Mouse (Mus musculus): ENCODE data around the gene Arsa. TPM values are rescaled to one million over a fixed set of nuclear protein-coding genes. Genes with fewer than 3 reads are reported as not detected.
"Not testable (repeated sequence)": the region's sequence is repeated elsewhere in the genome, so short reads cannot be mapped to it uniquely, and the experiment has no call there.

The Arsa gene
- total RNA-seq, 2 experiments from 2014 or later = 4.2 to 4.9 TPM

GRCm38 (mm10) chr15:89454857-89455256 lies 22.4 kb downstream of the Arsa start:
- no peak for DNase-seq

DNA sequence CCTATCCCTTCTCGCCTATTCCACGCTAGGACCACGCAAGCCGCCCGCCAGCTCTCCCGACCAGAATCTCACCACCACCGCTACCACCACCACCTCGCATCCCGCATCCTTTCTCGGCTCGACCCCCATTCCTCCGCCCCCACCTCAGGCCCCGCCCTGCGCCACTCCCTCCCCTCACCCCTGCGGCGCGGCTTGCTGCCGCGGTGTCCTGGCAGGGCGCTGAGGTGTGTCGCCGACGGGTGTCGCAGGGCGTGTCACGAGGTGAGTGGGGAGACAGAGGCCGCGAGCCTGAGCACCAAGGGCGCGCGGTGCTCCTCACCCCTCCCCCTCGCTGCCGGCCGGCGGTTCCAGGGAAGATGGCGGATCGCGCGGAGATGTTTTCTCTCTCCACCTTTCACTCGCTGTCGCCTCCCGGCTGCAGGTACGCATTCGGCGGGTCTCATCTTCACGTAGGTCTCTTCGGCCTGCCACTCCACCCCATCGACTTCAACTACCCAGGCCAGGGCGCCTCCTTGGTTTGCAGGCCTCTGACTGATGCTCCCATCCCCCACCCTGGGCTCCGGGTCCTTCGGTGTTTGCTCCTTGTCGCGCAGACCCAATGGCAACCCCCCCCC lies 23.3 kb downstream of the Arsa start, which contains the start of gene Mapk8ip2:
TSS of gene Mapk8ip2 (plus strand) at position 49 of the 614 bp plus-strand sequence.
- no peak for DNase-seq

DNA sequence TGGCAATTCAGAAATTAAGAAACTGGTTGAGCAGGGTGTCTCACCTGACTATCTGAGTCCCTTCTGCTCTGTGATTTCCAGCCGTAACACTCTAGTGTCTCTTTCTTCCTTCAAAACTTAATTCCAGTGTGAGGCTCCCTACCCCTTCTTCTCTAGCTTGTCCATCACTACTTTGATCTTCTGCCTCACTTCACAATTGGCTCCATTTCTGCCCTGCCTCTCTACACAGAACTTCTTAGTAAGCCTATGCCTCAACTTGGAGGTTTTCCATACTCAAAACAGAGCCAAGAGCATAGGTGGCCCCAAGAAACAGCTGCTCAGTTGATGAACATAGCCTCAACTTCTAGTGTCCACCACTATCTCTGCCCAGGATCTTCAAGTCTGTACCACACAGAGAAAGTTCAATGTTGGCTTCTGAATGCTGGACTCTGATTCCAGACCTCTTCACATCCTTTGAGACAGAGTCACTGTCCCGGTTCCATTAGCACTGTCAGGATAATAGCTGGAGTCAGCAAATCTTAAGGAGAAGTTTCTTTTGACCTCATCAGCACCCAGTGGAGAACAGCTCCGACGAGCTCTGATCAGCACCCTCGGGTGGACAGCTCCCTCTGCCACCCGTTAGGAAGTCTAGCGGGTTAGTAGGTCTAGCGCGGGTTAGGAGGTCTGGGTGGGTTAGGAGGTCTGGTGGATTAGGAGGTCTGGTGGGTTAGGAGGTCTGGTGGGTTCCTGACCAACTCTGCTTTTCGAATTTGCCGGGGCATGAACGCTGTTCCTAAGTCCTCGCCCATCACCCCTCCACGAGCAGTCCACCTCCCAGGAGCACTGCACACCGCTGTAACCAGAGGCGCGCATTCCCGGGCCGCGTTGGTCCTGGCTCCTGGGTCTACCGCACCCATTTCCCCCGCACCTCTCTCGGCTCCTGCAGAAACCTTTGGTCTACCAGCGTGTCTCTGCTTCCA lies 24.0 kb downstream of the Arsa start:
- no peak for DNase-seq

DNA sequence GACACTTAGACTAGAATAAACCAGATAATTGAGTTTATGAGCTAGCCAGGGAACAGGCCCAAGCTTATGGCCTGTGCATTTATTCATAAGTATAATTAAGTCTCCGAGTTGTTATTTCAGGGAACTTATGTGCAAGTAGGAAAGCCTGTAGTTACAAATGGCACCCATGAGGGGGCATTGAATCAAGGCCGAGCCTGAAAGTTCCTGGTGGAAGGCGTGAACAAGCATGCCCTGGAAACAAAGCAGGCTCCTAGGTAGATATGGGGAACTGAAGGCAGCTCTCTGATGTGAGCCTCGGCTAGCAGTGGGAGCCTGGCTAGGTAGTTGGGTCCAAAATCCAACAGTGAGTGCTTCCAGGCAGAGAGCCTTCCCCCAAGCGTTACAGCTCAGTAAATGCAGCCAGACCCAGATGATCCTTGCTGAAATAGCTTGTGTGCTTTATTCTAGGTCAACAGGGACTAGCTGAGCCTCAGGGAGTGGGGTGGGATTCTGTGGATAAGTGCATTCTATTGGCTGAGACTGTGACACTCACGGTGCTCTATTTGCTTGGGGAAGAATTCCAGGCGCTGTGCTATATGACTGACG lies 34.6 kb downstream of the Arsa start:
- no peak for DNase-seq

- DNase-seq = no peak
Measured at GRCm38 (mm10) chr15:89435878-89436277, 41.3 kb downstream of the Arsa start.

GRCm38 (mm10) chr15:89434136-89434535 lies 43.1 kb downstream of the Arsa start:
- DNase-seq = no peak

DNA sequence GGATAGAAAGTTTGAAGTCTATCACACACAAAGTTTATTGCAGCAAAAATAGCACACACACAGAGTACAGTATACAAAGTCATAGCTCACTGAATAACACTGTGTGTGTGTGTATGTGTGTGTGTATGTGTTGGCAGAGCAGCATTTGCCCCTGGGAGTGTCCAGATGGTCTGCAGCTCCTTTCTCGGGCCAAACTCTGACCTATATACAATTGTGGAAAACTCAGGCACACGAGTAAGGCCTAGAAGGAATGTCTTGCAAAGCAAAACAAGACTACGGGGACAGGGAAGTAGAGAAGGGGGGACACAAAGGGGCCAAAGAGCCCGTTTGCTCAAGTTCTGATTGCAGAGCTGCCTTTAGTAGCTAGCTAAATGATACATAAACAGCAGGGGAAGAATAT lies 44.3 kb downstream of the Arsa start:
- no peak for DNase-seq

- DNase-seq = no peak
Measured at GRCm38 (mm10) chr15:89431806-89432205, 45.4 kb downstream of the Arsa start.

DNA sequence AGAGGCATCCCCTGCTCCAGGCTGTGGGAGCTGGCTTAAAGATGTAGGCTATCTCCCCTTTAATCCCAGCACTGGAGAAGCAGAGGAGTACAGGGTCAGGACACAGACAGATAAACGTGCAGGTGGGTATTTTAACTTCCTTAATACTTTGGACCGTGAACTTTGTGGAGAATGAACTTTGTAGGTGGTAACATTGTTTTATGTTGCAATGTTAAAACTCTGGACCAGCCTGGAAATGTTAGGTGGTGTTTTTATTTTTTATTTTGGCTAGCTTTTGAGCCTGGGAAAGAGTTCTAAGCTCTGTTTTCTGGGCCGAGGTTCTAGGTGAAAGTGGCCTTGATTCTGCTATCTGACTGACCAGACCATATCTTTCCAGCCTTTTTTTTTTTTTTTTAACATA lies 46.0 kb downstream of the Arsa start:
- no peak for DNase-seq

DNA sequence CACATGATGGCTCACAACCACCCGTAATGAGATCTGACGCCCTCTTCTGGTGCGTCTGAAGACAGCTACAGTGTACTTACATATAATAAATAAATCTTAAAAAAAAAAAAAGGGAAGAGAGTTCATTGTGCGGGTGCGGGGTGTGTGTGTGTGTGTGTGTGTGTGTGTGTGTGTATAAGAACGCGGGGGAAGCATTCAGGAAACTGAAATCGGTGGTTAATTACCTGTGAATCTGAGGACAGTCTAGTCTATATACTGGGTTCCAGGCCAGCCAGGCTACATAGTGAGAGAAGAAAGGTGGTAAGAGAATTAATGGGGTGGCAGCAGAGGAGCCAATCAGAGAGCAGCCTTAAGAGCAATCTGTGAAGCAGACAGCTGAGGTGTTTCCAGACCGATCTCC lies 46.5 kb downstream of the Arsa start:
- not testable (repeated sequence) for DNase-seq

DNA sequence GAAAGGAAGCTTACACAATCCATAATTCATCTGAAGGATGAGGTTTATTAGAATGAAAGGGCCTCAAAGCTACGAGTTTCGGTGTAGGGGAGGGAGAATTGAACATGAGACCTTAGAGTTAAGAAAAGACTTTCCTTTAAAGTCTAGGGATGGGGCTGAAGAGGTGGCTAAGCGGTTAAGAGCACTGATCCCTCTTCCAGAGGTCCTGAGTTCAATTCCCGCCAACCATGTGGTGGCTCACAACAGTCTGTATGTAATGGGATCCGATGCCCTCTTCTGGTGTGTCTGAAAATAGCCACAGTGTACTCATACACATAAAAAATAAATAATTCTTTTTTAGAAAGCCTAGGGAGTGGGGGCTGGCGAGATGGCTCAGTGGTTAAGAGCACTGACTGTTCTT lies 46.9 kb downstream of the Arsa start:
- DNase-seq = no peak

DNA sequence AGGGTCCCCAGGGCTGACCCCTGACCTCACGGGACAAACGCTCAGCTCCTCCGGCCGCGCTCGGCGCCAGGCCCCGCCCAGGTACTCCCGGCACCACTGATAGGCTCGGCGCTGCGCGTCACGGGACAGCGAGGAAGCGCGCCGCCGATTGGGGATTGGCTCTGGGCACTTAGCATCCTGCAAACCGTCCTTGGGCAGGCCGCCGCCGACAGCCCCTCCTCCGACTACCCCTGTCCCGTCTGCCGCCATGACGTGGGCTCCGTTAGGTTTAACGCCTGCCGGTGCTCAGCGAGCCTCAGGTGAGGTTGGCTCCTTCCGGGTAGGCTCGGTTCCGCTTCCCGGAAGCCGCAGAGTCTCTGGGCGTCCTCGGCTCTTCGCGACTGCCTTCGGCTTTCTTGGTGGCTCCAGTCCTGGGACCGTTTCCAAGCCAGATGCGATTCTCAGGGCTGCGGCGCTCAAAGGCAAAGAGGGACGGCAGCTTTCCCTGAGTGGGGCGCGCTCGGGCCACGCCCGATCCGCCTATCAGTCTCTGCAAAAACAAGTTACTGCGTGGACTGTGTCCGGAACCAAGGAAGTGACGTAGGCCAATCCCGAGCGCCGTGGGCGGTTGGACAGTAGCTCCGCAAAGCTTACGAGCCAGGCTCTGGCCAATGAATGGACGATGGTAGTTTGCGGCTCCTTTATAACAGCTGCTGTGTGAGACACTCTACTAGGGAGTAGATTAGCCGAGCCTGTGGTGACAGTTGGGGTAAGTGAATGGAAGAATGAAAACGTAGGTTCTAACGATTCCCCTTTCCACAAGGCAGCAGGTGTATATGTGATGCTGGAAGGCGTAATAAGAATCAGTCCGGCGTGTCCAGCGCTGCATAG lies 47.6 kb downstream of the Arsa start, which contains the start of the genes C730034F03Rik, Gm44502 and Chkb:
TSS of gene C730034F03Rik (plus strand) at position 238 of the 870 bp plus-strand sequence.
TSS of gene Gm44502 (minus strand) at position 345 of the 870 bp plus-strand sequence.
TSS of gene Chkb (minus strand) at position 557 of the 870 bp plus-strand sequence.
- DNase-seq = peak; percentile 92

DNA sequence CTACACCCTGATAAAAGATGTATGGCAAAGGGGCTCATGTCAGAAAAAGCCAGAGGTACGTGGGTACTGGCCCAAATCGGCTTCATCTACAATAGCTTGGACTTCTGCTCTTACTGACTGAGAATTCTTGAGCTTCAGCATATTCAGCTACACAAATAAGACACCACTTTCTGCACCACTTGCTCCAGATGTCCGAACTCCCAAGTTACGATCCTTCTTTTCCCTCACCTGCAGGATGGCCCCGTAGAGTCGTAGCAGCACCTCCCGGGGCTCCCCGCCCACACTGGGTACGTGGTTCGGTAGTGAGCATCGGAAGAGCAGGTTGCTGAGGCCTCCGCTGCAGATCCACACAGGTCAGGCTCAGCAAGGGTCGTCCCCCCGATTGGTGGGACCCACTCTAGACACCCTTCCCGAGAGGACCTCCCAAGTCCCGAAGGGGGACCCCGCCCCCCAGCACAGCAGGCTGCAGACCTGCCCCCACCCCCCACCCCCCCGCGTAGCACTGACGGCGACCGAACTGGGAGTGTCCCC lies 48.3 kb downstream of the Arsa start:
- peak; percentile 31 for DNase-seq

- DNase-seq = no peak
Measured at GRCm38 (mm10) chr15:89428136-89428790, 49.0 kb downstream of the Arsa start.

- DNase-seq = no peak
Measured at GRCm38 (mm10) chr15:89426716-89427115, 50.5 kb downstream of the Arsa start.

- peak; percentile 80 for DNase-seq
Measured at GRCm38 (mm10) chr15:89425711-89426121, 51.5 kb downstream of the Arsa start, which contains the start of gene Cpt1b. Gene Cpt1b, minus strand, starts transcription at chr15:89425863.

DNA sequence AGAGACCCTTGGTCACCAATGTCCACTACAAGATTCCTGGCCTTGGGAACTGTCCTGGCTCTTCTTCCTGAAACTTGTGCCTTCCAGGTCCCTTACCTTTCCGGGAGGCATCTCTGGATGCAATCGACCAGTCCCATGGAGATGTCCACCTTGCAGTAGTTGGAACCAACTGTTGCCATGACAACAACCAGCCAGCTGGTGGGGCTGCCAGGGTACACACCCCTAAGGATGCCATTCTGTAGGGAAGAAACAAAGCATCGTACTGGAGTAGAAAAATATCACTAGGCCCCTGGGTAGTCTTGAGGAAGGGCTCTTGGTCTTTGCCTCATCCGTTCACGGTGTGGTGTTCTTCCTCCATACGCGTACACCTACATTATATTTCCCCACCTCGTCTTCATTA lies 52.6 kb downstream of the Arsa start:
- no peak for DNase-seq

All from gastrocnemius, postnatal 25 days (tissue).